Mouse (Mus musculus) ES-E14 (cell line): ENCODE measurements around the gene Vmn1r4.

ENCODE experiments used
- CHD2 ChIP-seq: IDR thresholded peaks from 2 replicates; pipeline ENCODE4 v1.6.1; 2014; ENCODE audit warnings: mild to moderate bottlenecking, low read depth, low read length, inconsistent platforms
- HCFC1 ChIP-seq: IDR thresholded peaks from 2 replicates; pipeline ENCODE4 v1.6.1; 2012; ENCODE audit warnings: low read length, inconsistent platforms, borderline replicate concordance; ENCODE audit not compliant: insufficient read depth
- ZC3H11A ChIP-seq: IDR thresholded peaks from 2 replicates; pipeline ENCODE4 v1.6.1; 2012; ENCODE audit warnings: low read depth, mild to moderate bottlenecking, inconsistent platforms, low read length, borderline replicate concordance
- ZNF384 ChIP-seq: IDR thresholded peaks from 2 replicates; pipeline ENCODE4 v1.6.1; 2012; ENCODE audit warnings: low read depth, low read length, inconsistent platforms

DNA sequence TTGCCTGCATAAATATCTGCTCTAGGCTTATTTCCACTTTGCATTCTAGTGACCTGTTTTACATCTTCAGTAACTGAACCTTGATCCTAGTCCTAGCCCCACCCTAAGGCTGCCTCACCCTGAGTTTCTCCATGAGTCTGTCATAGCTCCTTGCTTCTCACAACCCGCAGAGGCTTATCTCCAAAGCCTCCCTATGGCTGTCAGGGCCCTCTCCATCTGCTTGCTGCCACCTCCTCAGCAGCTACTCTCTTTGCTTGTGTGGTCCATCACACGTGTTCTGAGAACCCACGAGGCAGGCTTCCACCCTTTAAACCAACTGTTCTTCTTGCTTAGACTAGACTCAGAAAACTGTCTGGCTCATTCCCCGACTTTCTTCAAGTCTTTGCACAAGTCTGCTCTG, 46.9 kb upstream of the Vmn1r4 start:
- TF ChIP-seq HCFC1 (no peak), ZC3H11A (no peak), CHD2 (no peak), ZNF384 (no peak)
